Mouse (Mus musculus): Measurements from ENCODE around the gene Tssc4.

The Tssc4 gene

DNA sequence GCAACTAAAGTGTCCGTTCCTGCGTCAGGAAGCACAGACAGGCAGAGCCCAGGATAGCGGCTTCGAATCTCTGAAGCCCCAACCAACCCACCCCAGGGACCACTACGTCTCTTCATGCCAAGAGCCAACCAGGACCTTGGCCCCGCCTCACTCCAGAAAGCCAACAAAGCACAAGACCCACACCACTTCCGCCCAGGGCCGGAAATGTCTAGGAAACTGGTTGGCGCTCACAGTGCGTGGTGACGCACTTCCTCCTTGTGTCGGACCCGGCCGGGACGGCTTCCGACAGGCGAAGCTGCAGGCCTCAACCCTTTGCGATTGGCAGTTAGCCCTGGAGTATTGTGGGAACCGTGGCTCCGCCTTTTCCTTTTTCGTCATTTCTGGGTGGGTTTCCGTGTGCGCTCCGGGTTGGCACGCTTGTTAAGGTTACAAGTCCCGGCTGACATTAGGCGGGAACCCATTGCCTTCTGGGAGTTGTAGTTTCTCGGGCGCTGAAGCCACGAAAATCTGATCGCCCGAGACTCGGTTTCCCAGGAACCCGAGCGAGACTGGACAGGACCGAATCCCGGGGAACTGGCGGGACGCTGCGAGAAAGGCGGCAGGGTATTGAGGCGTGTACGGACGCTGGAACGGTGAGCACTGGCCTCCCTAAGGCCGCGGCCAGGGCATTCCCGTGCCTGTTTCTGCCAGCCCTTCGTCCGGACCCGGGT lies at the start of gene Tssc4:
Tssc4 (plus strand) TSS at position 368 of the 710 bp plus-strand sequence.
- DNase-seq (ENCODE audit: low read depth, low spot score) = peak; percentile 99

DNA sequence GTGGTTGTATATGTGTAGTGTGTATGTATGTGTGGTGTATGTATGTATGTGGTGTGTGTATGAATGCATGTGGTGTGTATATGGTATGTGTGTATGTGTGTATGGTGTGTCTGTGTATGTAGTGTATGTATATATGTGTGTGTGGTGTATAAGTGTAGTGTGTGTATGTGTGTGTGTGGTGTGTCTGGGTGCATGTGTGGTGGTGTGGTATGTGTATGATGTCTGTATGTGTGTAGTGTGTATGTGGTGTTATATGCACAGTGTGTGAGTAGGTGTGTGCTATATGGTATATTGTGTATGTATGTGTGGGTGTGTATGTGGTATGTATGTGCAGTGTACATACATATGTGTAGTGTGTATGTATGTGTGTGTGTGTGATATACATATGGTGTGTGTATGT lies 49.0 kb upstream of the Tssc4 start:
- no peak for DNase-seq (ENCODE audit: low read depth, low spot score)

DNA sequence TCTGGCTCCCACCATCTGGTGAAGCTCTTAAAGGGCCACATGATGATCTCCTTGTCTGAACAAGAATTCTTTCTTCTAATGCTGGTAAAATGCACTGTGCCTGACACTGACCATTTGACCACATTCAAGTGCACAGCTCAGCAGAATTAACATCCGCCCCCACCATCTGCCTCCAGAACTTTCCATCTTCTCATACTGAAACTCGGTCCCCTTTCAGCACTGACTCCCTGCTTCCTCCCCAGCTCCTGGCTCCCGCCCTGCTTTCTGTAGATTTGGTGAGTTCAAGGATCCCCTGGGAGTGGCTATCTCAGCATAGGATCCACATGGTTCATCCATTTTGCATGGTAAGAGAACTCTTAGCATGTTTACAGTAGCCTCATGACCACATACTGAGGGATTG lies 48.3 kb upstream of the Tssc4 start:
- DNase-seq (ENCODE audit: low read depth, low spot score) = no peak

DNA sequence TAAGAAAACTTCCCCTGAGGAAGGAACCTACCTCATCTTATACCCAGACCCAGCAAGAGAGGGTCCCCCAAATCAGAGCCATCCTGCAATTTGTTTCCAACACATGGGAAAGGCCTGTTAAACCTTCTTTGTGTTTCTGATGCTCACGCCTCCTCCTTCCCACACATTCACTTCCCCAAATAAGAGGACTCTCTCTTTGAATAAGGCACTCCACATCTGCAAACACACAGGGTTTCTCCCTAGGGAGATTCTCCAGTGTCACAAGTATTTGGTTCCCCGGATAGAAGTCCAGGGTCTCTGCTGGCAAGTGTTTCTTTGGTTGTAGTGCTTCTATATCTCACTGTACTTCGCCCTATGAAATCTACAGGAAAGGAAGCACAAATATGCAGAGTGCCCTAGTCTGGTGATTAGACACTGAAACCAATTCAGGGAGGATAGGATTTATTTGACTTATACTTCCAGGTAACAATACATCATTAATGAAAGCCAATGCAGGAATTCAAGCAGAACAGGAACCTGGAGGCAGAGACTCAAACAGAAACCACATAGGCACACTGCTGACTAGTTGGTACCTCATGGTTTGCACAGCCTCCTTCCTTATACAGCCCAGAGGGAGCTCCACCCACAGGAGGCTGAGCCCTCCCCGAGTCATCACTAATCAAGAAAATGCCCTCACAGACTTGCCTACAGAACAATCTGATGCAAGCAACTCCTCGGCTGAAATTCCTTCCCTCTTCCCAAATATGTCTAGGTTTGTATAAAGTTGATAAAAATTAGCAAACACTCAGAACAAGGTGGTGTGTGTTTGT lies 47.5 kb upstream of the Tssc4 start:
- peak; percentile 28 for DNase-seq (ENCODE audit: low read depth, low spot score)

DNA sequence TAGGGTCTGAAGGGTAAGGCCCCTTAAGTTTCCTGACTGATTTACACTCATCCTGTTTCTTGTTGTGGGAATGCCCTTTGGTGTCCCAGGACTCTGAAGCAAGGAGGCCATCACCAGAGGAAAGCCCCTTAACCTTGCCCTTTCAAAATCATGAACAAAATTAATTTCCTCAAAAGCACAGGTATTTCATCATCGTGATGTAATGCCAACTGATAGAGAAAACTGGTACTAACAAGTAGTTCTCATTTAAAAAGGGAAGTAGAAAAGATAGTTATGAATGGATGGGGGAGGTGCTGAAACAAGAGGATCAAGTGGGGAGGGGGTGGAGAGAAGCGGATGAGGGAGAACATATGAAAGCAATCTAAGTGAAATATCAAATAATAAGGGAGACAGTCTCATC lies 45.5 kb upstream of the Tssc4 start:
- DNase-seq (ENCODE audit: low read depth, low spot score) = no peak

DNA sequence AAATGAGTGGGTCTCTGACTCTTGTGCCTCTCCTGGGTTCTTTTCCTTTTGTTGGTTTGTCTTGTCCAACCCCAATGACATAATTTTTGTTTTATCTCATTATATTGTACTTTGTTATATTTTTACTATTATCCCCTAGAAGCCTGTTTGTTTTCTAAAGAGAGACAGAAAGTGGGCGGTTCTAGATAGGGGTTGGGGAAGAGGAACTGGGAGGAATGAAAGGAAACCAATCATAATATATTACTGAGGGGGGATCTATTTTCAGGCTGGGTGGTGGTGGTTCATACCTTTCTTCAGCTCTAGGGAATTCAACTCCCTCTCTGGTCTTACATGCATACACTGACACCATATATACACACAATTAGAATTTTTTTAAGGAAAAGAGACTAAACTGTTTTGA lies 44.8 kb upstream of the Tssc4 start:
- no peak for DNase-seq (ENCODE audit: low read depth, low spot score)

DNA sequence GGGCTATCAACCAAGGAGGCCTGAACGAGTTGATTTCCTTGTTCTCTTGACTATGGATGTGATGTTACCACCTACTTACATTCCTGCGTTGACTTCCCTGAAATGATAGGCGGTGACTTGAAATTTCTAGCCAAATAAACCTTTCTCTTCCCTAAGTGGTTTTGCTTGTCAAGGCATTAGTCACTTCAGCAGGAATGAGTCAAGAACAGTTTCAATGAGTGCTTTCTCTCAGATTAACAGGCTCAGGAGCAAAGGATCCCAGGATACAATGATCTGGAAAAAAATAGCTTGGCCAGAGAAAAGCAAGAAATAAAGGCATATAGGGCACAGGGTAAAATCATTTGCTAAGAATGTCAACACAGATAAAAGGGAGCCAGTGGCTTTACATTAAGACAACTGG lies 43.6 kb upstream of the Tssc4 start:
- DNase-seq (ENCODE audit: low read depth, low spot score) = no peak

DNA sequence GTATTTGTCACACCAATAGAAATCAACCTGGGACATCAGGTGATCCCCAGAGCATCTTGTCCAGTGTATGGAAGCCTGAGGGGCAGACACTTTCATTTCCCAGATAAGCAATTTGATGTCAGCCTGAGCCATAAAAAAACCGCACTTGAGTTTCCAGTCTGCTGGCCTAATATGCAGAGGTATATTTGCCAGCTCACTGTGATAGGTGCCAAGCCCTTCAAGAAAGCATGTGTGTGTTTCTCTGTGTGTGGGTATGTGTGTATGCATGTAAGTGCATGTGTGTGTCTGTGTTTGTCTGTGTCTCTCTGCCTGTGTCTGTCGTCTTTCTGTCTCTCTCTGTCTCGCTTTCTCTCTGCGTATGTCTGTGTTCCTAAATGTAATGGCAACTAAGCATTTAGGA lies 41.9 kb upstream of the Tssc4 start:
- DNase-seq (ENCODE audit: low read depth, low spot score) = no peak

DNA sequence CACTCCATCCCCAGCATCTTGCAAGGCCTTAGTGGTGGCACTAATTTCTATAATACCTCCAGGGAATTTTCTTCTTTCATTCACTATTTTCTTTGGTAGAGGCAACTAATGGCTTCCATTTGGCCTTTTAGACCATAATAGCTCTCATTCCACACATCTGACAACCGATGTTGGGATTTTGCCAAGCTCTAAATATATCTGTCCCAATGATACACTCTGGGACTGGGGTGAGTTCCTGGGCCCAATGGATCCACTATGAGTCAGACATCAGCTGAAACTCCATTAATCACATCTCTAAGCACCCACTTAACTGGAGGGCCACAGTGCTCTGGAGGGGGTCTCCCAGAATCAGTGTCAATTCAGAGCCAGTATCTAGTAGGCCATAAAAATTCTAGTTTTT lies 37.2 kb upstream of the Tssc4 start:
- no peak for DNase-seq (ENCODE audit: low read depth, low spot score)

DNA sequence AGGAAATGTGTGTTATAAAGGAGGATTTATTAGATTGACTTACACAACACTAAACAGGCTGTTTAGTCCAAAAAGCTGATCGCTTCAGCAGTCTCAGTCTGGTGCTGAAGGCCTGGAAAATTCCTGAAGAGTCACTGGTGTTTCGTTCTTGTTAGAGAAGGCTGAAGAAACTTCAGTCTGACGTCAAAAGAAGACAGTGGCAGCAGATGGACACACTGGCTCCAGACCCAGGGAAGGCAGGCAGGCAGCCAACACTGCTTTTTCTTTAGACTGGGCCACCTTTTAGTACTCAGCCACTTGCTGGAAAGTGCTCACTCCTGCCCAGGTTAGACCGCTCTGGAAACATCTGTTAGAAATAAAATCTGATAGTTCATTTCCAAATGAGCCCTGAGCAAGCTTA lies 35.5 kb upstream of the Tssc4 start:
- no peak for DNase-seq (ENCODE audit: low read depth, low spot score)

DNA sequence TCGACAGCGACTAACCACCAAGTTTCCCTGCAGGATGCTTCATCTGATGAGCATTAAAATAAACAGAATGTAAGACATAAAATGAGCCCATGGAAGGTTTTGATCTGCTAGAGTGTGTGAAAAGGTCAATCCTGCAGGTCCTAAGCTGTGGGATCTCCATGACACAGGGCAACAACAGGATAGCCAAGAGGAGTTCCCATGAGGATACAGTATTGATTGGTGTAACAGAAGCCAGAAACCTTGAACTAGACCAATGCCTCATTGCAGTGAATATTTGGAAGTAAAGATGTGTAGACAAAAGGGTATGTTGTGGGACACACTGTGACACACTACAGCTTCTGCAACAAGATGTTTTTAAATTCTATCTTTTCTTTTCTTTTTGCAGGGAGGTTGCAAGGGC lies 34.9 kb upstream of the Tssc4 start:
- no peak for DNase-seq (ENCODE audit: low read depth, low spot score)

DNA sequence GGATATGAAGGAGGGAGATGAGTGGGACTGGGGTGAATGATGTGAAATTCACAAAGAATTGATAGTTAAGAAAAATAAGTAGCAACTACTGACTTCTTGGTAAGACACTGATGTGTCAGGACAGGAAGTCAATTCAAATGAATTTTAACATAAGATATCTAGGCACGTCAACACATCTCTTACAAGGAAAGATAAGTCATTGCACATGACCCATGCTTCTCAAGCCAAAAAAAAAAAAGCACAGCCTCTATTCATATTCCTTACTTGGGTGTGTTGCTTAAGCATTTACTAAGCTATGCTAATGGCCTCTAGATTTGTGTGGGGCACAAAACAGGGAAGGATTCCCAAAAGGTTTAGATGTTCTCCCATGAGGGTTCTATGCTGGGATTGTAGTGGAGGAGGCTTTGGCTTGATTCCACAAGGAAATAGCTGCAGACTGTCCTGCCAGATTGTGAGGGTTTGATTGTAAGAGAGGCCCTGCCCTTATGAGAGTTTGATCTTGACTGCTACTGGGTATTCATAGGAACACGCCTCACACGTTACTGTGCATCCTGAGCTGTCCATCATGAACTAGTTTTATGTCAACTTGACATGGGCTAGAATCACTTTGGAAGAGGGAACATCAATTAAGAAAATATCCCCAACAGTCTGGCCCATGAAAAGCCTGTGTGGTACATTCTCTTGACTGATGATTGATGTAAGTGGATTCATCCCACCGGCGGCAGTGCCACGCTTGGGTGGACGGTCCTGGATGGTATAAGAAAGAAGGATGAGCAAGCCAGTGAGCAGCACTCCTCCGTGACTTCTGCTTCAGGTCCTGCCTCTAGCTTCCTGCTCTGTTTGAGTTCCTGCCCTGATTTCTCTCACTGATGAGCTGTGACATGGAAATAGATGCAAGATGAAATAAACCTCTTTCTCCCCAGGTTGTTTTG lies 34.3 kb upstream of the Tssc4 start:
- no peak for DNase-seq (ENCODE audit: low read depth, low spot score)

DNA sequence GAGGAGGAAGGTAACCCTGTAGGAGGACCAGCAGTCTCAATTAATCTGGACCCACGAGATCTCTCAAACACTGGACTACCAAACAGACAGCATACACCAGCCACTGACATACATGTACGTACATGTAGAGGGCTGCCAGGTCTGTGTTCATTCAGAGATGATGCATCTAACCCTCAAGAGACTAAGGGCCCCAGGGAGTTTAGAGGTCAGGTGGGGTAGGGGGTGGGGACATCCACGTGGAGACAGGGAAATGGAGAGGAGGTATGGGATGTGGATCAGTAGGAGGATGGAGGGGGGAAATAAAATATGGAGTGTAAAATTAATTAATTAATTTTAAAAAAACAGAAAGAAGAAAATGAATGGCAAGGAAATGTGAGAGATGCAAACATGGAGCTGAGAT lies 32.3 kb upstream of the Tssc4 start:
- no peak for DNase-seq (ENCODE audit: low read depth, low spot score)

DNA sequence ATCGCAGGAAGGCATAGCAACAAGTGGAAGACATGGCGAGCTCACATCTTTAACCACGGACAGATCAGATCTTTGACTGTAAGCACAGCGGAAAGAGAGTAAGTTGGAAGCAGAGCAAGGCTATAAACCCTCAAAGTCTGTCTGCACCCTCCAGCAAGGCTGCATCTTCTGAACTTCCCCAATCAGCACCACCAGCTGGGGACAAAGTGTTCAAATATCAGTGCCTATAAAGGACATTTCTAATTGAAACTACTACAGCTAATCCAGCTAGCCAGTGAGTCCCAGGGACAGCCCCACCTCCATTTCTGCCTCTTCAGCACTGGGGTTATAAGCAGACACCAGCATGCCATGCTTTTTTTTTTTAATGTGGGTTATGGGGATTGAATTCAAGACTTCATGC lies 31.7 kb upstream of the Tssc4 start:
- DNase-seq (ENCODE audit: low read depth, low spot score) = no peak

DNA sequence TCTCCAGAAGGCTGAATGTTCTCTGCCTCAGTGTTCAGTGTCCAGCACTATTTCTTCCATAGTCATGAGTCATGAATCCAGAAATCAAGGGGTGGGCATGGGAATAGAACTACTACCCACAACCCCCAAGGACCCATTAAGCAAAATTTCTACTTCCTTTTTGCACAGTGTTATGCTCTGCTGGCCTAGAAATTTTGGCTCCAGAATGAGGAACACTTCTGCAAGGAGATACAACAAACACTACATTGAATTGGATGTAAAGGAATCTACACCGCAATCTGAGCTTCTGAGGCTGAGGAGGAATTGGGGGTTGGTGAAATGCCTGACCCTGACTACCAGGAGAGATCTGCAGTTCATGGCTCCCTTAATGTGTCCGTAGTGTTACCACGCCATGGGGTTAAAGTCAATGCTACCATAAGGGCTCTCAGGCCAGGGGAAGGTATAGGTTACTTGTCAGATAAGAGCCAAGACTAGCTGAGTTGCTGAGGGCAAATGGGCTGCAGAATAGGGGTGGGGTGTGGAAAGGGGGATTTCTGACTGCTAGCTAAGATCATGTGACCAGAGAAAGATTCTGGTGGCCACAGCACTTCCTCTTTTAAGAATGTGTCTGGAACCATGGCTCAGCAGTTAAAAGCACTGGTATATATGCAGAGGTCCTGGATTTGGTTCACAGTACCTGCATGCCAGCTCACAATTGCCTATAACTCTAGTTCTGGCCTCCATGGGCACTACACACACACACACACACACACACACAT lies 30.7 kb upstream of the Tssc4 start:
- DNase-seq (ENCODE audit: low read depth, low spot score) = no peak

DNA sequence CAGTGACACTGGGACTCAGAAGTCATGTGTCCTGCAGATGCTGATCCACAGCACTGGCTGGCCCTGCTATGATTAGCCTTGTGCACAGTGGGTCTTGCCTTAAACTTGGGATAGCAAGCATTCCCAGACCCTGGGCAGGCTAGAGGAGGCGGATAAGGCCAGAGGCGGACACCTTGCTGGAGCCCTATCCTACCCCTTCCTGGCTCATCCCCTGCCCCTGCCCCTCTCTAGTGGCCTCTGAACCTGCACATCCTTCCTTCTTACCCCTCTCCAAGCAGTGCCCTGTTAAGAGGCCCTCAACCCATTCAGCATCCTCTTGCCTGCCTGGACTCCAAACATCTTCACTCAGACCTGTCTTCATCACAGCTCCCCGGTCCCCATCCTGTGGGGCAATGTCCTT lies 28.5 kb upstream of the Tssc4 start:
- DNase-seq (ENCODE audit: low read depth, low spot score) = no peak

DNA sequence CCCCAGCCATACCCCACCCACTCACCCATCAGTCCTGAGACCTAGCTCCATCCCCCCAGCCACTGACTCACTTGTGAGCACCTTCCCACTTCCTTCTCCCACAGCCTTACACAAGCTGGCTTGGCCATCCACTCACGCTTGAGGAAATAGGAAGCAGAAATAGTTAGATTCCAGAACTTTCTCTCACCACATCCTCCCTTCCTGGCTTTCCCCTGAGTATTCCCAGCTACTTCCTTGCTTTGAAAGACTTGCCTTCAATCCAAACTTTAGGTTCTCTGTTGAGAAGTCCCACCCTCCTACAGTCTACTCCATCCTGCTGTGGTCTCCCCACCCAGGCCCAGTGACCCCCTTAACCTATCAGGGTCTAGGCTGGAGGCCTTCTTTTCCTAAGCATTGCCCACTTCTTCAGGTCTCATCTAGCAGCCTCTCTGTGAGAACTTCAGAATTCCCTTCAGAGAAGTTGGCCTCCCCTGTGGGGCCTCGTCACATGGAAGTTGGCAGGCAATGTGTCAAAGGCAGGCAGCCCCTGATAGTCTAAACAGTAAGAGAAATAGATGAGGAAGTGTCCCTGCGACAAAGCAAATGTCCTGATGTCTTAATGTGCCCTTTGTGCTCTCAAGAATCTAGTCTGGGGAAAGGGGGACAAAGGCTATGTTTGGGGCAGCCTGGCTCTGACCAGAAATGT lies 27.8 kb upstream of the Tssc4 start:
- DNase-seq (ENCODE audit: low read depth, low spot score) = no peak

DNA sequence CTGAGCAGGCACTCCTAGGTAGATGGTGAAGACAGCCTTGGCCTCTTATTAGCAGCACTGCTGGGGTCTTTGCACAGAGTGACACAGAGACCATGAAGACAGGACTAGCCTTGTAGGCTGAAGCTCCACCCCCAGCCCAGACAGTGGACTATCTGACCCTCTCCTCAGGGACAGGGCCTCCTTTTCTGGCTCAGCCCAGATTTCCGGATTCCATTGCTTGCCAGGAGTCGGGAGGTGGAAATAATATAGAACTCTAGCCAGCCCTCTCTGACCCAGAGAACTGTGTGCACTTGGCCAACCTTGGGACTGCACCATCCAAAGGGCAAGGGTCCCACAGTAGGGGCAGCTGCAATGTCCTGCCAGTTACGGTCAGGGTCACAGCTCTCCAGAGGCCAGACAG lies 27.0 kb upstream of the Tssc4 start:
- no peak for DNase-seq (ENCODE audit: low read depth, low spot score)

DNA sequence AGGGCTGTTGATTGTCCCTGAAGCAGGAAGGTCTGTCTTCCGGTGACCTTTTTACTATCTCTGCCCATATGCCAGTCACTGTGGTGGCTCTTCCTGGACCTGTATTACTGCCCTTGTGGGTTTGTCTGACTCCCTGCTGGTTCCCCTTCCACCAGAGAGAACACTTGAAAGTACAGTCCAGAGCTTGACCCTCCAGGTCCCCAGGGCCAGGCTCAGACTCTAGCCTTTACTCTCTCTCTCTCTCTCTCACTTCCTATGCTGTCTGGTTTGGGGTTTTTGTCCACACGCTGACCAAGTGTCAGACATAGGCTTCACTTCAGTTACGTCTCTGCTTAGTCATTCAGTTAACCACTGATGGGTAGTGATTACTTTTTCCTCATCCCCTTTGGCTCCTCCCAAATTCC lies 26.1 kb upstream of the Tssc4 start:
- DNase-seq (ENCODE audit: low read depth, low spot score) = no peak

DNA sequence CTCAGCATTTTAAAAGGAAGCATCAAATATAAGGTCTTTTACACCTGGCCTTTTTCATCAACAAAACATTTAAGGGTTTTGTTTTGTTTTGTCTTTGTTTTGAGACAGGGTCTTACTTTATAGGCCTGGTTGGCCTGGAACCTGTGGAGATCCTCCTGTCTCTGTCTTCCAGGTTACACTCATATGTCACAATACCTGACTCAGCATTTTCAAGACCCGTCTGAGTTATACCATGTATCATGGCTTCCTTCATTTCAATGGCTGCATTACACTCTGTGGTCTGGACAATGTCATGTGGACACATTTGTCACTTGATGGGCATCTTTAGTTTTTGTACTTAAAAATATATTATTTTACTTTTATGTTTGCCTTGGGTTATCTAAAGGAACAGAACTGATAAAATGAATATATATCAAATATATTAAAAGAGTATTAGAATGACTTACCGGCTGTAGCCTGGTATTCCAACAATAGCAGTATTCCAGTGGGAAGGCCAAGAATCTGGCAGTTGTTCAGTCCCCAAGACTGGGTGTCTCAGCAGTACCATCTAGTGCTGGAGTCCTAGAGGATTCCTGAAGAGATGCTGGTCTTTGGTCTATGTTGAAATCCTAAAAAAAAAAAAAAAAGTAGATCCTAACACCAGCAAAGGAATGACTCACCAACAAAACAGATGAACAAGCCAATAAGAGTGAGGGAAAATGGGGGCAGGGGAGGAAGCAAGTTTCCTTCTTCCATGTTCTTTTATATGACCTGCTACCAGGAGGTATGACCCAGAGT lies 24.8 kb upstream of the Tssc4 start:
- DNase-seq (ENCODE audit: low read depth, low spot score) = no peak

Measured in CD4-positive helper T cell, adult 2 months (primary cell).